Mouse (Mus musculus) forebrain, embryonic 11.5 days (tissue): Measurements from ENCODE around the gene Dusp13. TPM values are rescaled to one million over a fixed set of nuclear protein-coding genes. Genes with fewer than 3 reads are reported as not detected.

Experiments
- polyA plus RNA-seq: library from polyadenylated mRNA; unstranded; fragments of >200 nt; fragmentation: Nextera tagmentation; extraction: Ambion mirVana; gene quantifications from 2 replicates; pipeline ENCODE4 v1.2.1, GENCODE M21; 2014

Gene Dusp13
- polyA plus RNA-seq, 1 experiment from 2014 or later, result not detected

Other genes with a start within 250 kb of the Dusp13 start
- gene Dupd1, start 36.6 kb downstream of the Dusp13 start, polyA plus RNA-seq, result not detected in 2 replicates
- 12.5 and 13.9 TPM in 2 replicates for gene Samd8, start 650 bp downstream of the Dusp13 start, polyA plus RNA-seq
- 254 and 262 TPM in 2 replicates for gene Vdac2, start 74.1 kb upstream of the Dusp13 start, polyA plus RNA-seq
- gene Comtd1, start 97.8 kb upstream of the Dusp13 start, polyA plus RNA-seq, result 11.9 and 13.7 TPM in 2 replicates
- 6.6 and 6.7 TPM in 2 replicates for gene Zfp503, start 238.4 kb upstream of the Dusp13 start, polyA plus RNA-seq